Mouse (Mus musculus): Measurements from ENCODE around the gene Fsip2.

Gene Fsip2

DNA sequence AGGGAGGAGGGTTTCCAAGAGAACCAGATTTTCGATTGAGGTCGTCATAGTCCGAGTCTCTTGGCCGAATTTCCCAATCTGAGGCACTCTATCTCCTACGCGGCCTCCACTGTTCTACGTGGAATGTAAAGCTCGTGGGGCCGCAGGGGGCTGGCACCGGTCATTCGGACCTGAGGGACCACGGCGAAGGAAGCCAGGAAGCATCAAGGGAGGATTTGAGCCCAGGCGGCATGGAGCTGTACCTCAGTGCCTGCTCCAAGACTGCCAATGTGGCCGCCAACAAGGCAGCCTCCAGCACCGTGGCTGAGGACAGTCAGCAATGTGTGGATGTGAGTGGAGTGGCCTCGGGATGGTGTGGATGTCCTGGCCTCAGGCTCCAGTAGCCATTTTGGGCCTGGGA lies at the start of gene Fsip2:
Fsip2 (plus strand) TSS at position 163 of the 400 bp plus-strand sequence.
- no peak for DNase-seq

DNA sequence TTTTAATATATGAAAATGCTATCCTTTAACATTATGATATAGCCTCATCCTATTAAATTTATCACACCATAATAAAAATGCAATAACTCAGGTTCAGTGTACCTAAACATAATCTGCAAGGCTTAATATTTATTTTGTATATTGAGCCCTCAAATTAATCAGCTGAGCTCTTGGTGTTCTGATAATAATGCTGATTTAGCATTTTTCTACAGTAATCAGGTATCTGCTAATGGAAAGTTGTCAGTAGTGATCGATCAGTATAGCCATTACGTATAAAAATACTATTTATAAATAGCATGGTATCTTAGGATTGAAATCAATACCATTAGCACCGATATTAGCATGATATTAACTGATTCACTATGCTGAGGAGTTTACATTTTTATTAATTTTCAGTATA lies 20.0 kb downstream of the Fsip2 start:
- no peak for DNase-seq

DNA sequence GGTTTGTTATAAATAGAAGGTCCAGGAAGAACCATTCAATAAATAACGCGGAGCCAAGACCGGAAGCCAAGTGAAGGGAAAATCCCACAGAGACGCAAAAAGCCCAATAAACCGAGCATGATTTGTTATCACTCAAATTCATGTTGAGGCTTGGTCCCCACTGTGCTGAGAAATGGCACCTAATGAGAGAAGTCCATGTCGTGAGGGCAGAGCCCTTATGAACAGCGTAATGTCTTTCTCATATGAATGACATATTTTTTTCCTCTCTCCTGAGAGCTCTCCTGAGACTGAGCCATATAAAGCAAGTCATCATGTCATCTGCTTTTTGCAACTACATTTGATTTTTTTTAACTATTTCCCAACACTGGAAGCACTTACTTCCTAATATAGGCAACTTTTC lies 82.4 kb downstream of the Fsip2 start:
- no peak for DNase-seq

DNA sequence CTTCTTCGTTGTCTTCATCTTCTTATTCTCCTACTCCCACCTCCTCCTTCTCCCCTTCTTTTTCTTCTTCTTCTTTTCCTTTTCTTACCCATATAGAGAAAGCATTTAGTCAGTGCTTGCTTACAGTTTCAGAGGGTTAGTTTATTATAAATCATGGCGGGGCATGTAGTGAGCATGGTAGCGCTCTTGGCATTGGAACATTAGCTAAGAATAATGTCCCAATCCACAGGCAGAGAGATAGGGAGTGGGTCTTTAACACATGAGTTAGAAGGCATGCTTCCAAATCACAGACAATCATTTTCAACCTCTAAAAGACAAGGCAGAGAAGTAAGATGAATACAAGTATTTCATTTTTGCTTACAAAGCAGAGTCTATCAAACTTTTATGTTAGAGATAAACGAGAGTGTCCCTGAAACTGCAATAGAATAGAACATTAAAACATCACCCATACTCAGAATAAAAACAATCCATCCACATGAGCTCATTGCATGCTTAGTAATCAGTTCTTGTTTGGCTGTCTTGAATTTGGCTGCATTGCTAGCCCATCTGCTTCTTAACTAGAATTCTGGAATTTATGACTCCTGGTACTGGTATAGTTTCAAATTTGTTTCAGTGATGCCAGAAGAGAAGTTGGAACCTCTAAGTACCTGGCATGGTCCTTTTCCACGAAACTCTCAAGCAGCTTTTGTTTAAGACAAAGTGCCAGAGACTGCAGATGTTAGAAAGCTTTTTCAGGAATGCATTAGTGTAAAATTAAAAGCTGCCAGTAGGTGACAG lies 109.7 kb downstream of the Fsip2 start:
- no peak for DNase-seq
